Mouse (Mus musculus) MEL (cell line): ENCODE results near the gene Sipa1l2. TPM values are rescaled to one million over a fixed set of nuclear protein-coding genes. Genes with fewer than 3 reads are reported as not detected.

ENCODE experiments used
- DNase-seq: peaks from one replicate; pipeline ENCODE4 v3.0.0; 2011; ENCODE audit warnings: low read depth, low spot score
- H3K27ac ChIP-seq: 2 replicates; pipeline ENCODE4 v1.5.1; 2012; ENCODE audit warnings: low read depth, mild to moderate bottlenecking, control low read depth, low read length, moderate library complexity; ENCODE audit not compliant: control insufficient read depth
- H3K27me3 ChIP-seq, 2 experiments: fragments of 150-350 bp in 1 of 2; sonication (generic) in 1 of 2; 2 replicates each; pipeline ENCODE4 v1.6.1; 2012; ENCODE audit warnings: low read length in 2 of 2, mild to moderate bottlenecking in 2 of 2, improper control_type of control experiment in 1 of 2, moderate library complexity in 1 of 2; ENCODE audit not compliant: insufficient read depth in 2 of 2, control insufficient read depth in 1 of 2
- H3K36me3 ChIP-seq, 2 experiments: 2 replicates each; pipeline ENCODE4 v1.6.1; 2012 to 2014; ENCODE audit warnings: low read length in 2 of 2, improper control_type of control experiment in 1 of 2, inconsistent platforms in 1 of 2, mild to moderate bottlenecking in 1 of 2; ENCODE audit not compliant: insufficient read depth in 2 of 2, control insufficient read depth in 1 of 2
- H3K4me1 ChIP-seq, 2 experiments: fragments of 150-350 bp in 1 of 2; sonication (generic) in 1 of 2; 2 replicates each; pipeline ENCODE4 v1.6.1; 2012; ENCODE audit warnings: low read length in 2 of 2, improper control_type of control experiment in 1 of 2, mild to moderate bottlenecking in 1 of 2; ENCODE audit not compliant: insufficient read depth in 2 of 2, control insufficient read depth in 1 of 2
- H3K4me3 ChIP-seq, 2 experiments: fragments of 150-350 bp in 1 of 2; sonication (generic) in 1 of 2; 2 replicates each; pipeline ENCODE4 v1.5.1; 2012; ENCODE audit warnings: low read depth in 2 of 2, low read length in 2 of 2, mild to moderate bottlenecking in 2 of 2, moderate library complexity in 2 of 2, control low read depth in 1 of 2, improper control_type of control experiment in 1 of 2; ENCODE audit not compliant: control insufficient read depth in 1 of 2, insufficient read depth in 1 of 2
- H3K79me2 ChIP-seq: 2 replicates; pipeline ENCODE4 v1.6.1; 2012; ENCODE audit warnings: mild to moderate bottlenecking, low read length, moderate library complexity; ENCODE audit not compliant: control insufficient read depth, poor library complexity, insufficient read depth
- H3K9ac ChIP-seq: 2 replicates; pipeline ENCODE4 v1.6.1; 2012; ENCODE audit warnings: low read depth, mild to moderate bottlenecking, control low read depth, low read length, moderate library complexity; ENCODE audit not compliant: control insufficient read depth, poor library complexity, severe bottlenecking
- H3K9me3 ChIP-seq: fragments of 150-350 bp; sonication (generic); replicated peaks from 2 replicates; pipeline ENCODE4 v1.6.1; 2012; ENCODE audit warnings: mild to moderate bottlenecking, low read length, improper control_type of control experiment, moderate library complexity; ENCODE audit not compliant: insufficient read depth
- BHLHE40 ChIP-seq: IDR thresholded peaks from 2 replicates; pipeline ENCODE4 v1.6.1; 2012; ENCODE audit warnings: low read depth, mild to moderate bottlenecking, inconsistent platforms, low read length, improper control_type of control experiment, borderline replicate concordance
- CHD1 ChIP-seq: IDR thresholded peaks from 2 replicates; pipeline ENCODE4 v1.6.1; 2012; ENCODE audit warnings: low read depth, mild to moderate bottlenecking, inconsistent platforms, low read length, improper control_type of control experiment
- EP300 ChIP-seq, 2 experiments: IDR thresholded peaks; 2 replicates each; pipeline ENCODE4 v1.6.1; 2011; ENCODE audit warnings: improper control_type of control experiment in 2 of 2, low read length in 2 of 2, low read depth in 1 of 2, mild to moderate bottlenecking in 1 of 2
- GATA1 ChIP-seq: IDR thresholded peaks from 2 replicates; pipeline ENCODE4 v1.6.1; 2011; ENCODE audit warnings: low read depth, low read length, improper control_type of control experiment
- JUND ChIP-seq: IDR thresholded peaks from 2 replicates; pipeline ENCODE4 v1.6.1; 2011; ENCODE audit warnings: low read depth, mild to moderate bottlenecking, improper control_type of control experiment, low read length
- MAX ChIP-seq: IDR thresholded peaks from 2 replicates; pipeline ENCODE4 v1.6.1; 2011; ENCODE audit warnings: low read length, improper control_type of control experiment
- MAZ ChIP-seq: IDR thresholded peaks from 2 replicates; pipeline ENCODE4 v1.6.1; 2012; ENCODE audit warnings: low read depth, mild to moderate bottlenecking, inconsistent platforms, low read length, improper control_type of control experiment
- MEF2A ChIP-seq: IDR thresholded peaks from 2 replicates; pipeline ENCODE4 v1.6.1; 2014; ENCODE audit warnings: low read depth, mild to moderate bottlenecking, inconsistent platforms, low read length, improper control_type of control experiment; ENCODE audit not compliant: poor library complexity, insufficient replicate concordance, severe bottlenecking; ENCODE audit errors: extremely low read depth
- MXI1 ChIP-seq: IDR thresholded peaks from 2 replicates; pipeline ENCODE4 v1.6.1; 2011; ENCODE audit warnings: mild to moderate bottlenecking, low read depth, low read length, improper control_type of control experiment
- MYB ChIP-seq: IDR thresholded peaks from 2 replicates; pipeline ENCODE4 v1.6.1; 2011; ENCODE audit warnings: mild to moderate bottlenecking, low read depth, low read length, improper control_type of control experiment
- MYC ChIP-seq: IDR thresholded peaks from 2 replicates; pipeline ENCODE4 v1.6.1; 2011; ENCODE audit warnings: low read depth, mild to moderate bottlenecking, low read length, improper control_type of control experiment, moderate library complexity
- NELFE ChIP-seq: IDR thresholded peaks from 2 replicates; pipeline ENCODE4 v1.6.1; 2011; ENCODE audit warnings: low read depth, low read length, improper control_type of control experiment
- POLR2AphosphoS5 ChIP-seq: IDR thresholded peaks from 2 replicates; pipeline ENCODE4 v1.6.1; 2012; ENCODE audit warnings: low read depth, borderline replicate concordance, mild to moderate bottlenecking, inconsistent platforms, low read length, moderate library complexity, mixed read lengths
- RAD21 ChIP-seq: IDR thresholded peaks from 2 replicates; pipeline ENCODE4 v1.6.1; 2011; ENCODE audit warnings: mild to moderate bottlenecking, low read depth, low read length, improper control_type of control experiment
- RCOR1 ChIP-seq: IDR thresholded peaks from 2 replicates; pipeline ENCODE4 v1.6.1; 2012; ENCODE audit warnings: low read depth, mild to moderate bottlenecking, inconsistent platforms, low read length, improper control_type of control experiment
- ZC3H11A ChIP-seq: IDR thresholded peaks from 2 replicates; pipeline ENCODE4 v1.6.1; 2012; ENCODE audit warnings: low read depth, mild to moderate bottlenecking, inconsistent platforms, low read length, improper control_type of control experiment
- ZKSCAN1 ChIP-seq: IDR thresholded peaks from 2 replicates; pipeline ENCODE4 v1.6.1; 2012; ENCODE audit warnings: low read depth, mild to moderate bottlenecking, inconsistent platforms, low read length, improper control_type of control experiment, moderate library complexity
- ZMIZ1 ChIP-seq: IDR thresholded peaks from 2 replicates; pipeline ENCODE4 v1.6.1; 2012; ENCODE audit warnings: low read depth, mild to moderate bottlenecking, inconsistent platforms, low read length, improper control_type of control experiment, moderate library complexity
- ZNF384 ChIP-seq: IDR thresholded peaks from 2 replicates; pipeline ENCODE4 v1.6.1; 2012; ENCODE audit warnings: low read depth, mild to moderate bottlenecking, inconsistent platforms, low read length, improper control_type of control experiment
- polyA plus RNA-seq, 2 experiments: library from polyadenylated mRNA; stranded (reverse) in 1 of 2; unstranded in 1 of 2; fragments of >175 nt in 1 of 2; fragments of >200 nt in 1 of 2; gene quantifications; 2 replicates each; pipeline versions ENCODE4 v1.2.1 to v1.2.4; 2012; ENCODE audit warnings: low replicate concordance in 2 of 2, low read depth in 1 of 2; ENCODE audit not compliant: insufficient read length in 2 of 2, insufficient read depth in 1 of 2, missing spikeins in 1 of 2
- total RNA-seq: library from RNA; depleted of rRNA; stranded (reverse); fragments of 300-350 nt; gene quantifications from 2 replicates; pipeline ENCODE4 v1.2.3, GENCODE M21; 2012

Gene Sipa1l2
- total and polyA plus RNA-seq, 3 experiments: not detected

GRCm38 (mm10) chr8:125526999-125527398 lies 42.6 kb downstream of the Sipa1l2 start:
- Histone ChIP-seq H3K36me3 (no peaks in the 10 kb centered on the region), H3K4me1 (no peaks in the 10 kb centered on the region), H3K27me3 (no peaks in the 10 kb centered on the region)
- no peak for TF ChIP-seq ZKSCAN1
- TF ChIP-seq, all 39 proteins: peak for 0
- no peak overlapping the region for H3K4me3 ChIP-seq
- no peak overlapping the region for H3K9ac ChIP-seq
- DNase-seq: no peak
- H3K9me3 ChIP-seq: no peaks in the 10 kb centered on the region
- no peaks in the 10 kb centered on the region for H3K79me2 ChIP-seq
- H3K27ac ChIP-seq: no peak overlapping the region

- Histone ChIP-seq H3K9me3 (no peaks in the 10 kb centered on the region), H3K4me3 (no peak overlapping the region), H3K9ac (no peak overlapping the region), H3K36me3 (no peaks in the 10 kb centered on the region), H3K79me2 (no peaks in the 10 kb centered on the region), H3K27me3 (no peaks in the 10 kb centered on the region), H3K4me1 (no peaks in the 10 kb centered on the region)
- TF ChIP-seq ZMIZ1: no peak
- no peak for TF ChIP-seq MAX
- TF ChIP-seq MYC: no peak
- TF ChIP-seq MYB: no peak
- no peak for TF ChIP-seq BHLHE40
- no peak for TF ChIP-seq JUND
- TF ChIP-seq POLR2AphosphoS5: no peak
- TF ChIP-seq CHD1: no peak
- TF ChIP-seq RAD21: no peak
- no peak for TF ChIP-seq GATA1
- TF ChIP-seq ZC3H11A: no peak
- no peak for TF ChIP-seq RCOR1
- no peak for TF ChIP-seq ZNF384
- TF ChIP-seq MEF2A: no peak
- TF ChIP-seq, all 39 proteins: peak for 0
- no peak for DNase-seq
- no peak overlapping the region for H3K27ac ChIP-seq
Observed at GRCm38 (mm10) chr8:125526582-125526981, 43.0 kb downstream of the Sipa1l2 start.

GRCm38 (mm10) chr8:125524479-125524878 lies 45.1 kb downstream of the Sipa1l2 start:
- Histone ChIP-seq H3K9ac (no peak overlapping the region), H3K27me3 (no peaks in the 10 kb centered on the region), H3K79me2 (no peaks in the 10 kb centered on the region), H3K4me3 (no peak overlapping the region), H3K9me3 (no peaks in the 10 kb centered on the region), H3K36me3 (no peaks in the 10 kb centered on the region), H3K27ac (no peak overlapping the region), H3K4me1 (no peaks in the 10 kb centered on the region)
- no peak for DNase-seq
- TF ChIP-seq ZNF384 (no peak), GATA1 (no peak), ZKSCAN1 (no peak), MXI1 (no peak), RCOR1 (no peak), ZC3H11A (no peak), EP300 (IDR thresholded peaks at IDR 0.05; ENCODE audit: low read depth in 1 of 2, low read length in 2 of 2) (no peak), NELFE (no peak), MYC (no peak), ZMIZ1 (no peak), MAZ (no peak)
